Mouse (Mus musculus): ENCODE measurements at regions not wholly inside any gene's neighbourhood (a gene's known extent, or its start where the extent isn't known, plus 50 kb on each side); places are given as distances from the start of the nearest gene placed in this dataset.

DNA sequence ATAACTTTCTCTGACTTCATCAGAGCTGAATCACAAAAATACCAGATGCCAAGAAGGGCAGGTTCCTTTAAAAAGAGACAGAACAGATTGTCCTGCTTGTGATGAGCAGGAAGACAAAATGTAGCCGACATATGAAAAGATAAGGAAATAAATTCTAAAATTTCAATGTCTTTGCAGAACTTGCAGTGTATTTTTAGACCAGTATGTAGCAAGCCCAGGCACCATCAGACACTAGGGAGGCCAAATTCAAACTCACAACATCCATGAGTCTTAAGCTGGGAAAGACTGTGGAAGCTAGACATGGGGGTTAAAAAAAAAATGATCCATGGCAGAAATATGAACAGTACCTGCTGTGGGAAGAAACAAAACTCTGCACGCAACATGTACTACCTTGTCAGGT lies 564.7 kb upstream of the Intu start:
- Histone ChIP-seq H3K36me3 (ENCODE audit: control insufficient read depth, insufficient read depth) (no peaks in the 10 kb centered on the region), H3K4me2 (ENCODE audit: low read depth, low read length) (no peak overlapping the region), H3K4me3 (ENCODE audit: low read length) (no peak overlapping the region), H3K27me3 (ENCODE audit: control insufficient read depth, insufficient read depth, low read length) (no peaks in the 10 kb centered on the region), H3K9ac (ENCODE audit: low read length) (no peak overlapping the region), H3K27ac (ENCODE audit: low read length) (no peak overlapping the region), H3K9me3 (replicated peaks; ENCODE audit: control insufficient read depth, low read length) (no peaks in the 10 kb centered on the region), H3K4me1 (ENCODE audit: control insufficient read depth, insufficient read depth, low read length) (no peaks in the 10 kb centered on the region)
- no peak for ATAC-seq (replicated peaks; ENCODE audit: extremely low read depth, insufficient read depth, low FRiP score)
- 79% methylated on average over 2 of the region's 2 CpGs for WGBS

DNA sequence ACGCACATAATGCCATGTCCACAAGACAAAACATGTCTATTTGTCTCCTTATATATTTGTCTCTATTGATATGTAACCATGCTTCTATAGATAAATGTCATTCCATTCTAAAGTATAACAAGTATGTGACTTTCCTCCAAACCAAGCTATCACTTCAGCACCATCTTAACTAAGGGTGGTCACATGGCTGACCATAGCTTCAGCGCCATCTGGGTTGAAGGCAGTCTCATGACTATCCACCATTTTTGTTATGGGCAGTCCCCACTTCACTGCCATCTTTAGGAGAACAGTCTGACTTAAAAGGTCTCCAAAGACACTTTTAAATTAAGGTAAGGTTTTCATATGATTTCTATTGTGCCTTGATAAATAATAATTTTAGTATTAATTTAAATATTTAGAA lies 554.1 kb upstream of the Intu start:
- Histone ChIP-seq H3K27ac (ENCODE audit: low read length) (no peak overlapping the region), H3K4me2 (ENCODE audit: low read depth, low read length) (no peak overlapping the region), H3K4me3 (ENCODE audit: low read length) (no peak overlapping the region), H3K36me3 (ENCODE audit: control insufficient read depth, insufficient read depth) (no peaks in the 10 kb centered on the region), H3K9me3 (replicated peaks; ENCODE audit: control insufficient read depth, low read length) (no peaks in the 10 kb centered on the region), H3K4me1 (ENCODE audit: control insufficient read depth, insufficient read depth, low read length) (no peaks in the 10 kb centered on the region), H3K27me3 (ENCODE audit: control insufficient read depth, insufficient read depth, low read length) (no peaks in the 10 kb centered on the region), H3K9ac (ENCODE audit: low read length) (no peak overlapping the region)
- ATAC-seq (replicated peaks; ENCODE audit: extremely low read depth, insufficient read depth, low FRiP score) = no peak
- 91% methylated on average over 2 of the region's 2 CpGs for WGBS

DNA sequence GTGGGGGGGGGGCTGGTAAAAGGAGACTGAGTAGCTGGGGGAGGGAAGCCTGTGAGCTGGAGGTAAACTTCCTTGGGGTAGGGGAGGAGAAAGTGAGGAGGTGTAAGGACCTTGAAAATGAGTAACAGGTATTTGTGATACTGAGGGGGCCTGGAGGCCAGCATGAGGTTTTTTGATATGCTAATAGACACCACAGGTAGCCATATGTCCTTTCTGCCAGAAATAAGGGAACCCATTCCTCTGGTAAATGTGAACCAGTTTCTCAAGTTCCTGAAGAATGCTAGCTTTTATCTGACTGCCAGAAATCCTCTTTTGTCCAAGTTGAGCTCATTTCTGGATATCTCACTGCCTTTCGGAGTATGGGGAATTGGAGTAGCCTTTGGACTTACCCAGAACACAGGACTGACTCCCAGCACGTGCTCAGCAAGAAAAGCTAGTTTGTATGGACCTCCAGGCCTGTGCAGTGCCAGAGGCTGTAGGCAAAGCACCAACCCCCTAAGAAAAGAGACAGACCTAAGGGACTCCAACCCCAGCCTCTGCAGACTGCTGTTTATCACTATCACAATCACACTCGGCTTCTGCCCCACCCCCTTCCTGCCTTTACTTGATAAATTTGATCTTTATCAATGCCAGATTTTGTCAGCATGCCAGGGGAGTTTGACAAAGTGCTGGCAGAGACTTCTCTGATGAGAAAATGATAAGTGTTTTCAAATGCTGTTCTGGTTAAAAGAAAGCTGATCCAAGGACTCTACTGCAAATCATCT lies 552.0 kb upstream of the Intu start:
- 26% methylated on average over 3 of the region's 3 CpGs for WGBS
- H3K9me3 ChIP-seq (replicated peaks; ENCODE audit: control insufficient read depth, low read length) = no peaks in the 10 kb centered on the region
- H3K36me3 ChIP-seq (ENCODE audit: control insufficient read depth, insufficient read depth) = no peaks in the 10 kb centered on the region

DNA sequence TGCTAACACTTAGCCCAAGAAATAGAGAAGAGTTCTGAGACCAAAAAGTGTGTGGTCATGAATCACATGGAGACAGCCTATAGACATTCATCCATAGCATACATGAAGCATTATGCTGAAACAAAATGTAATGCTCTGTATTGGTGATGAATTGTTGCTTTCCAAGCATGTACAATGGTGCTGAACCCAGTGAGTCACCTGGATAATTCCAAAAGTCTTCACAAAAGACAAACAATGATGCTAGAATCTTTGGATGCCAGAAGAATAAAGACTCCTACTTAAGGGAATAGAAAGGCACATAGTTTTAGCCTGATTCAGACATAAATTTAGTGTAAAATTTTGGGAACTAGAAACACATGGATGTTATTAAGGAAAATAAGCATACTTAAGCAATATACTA lies 548.4 kb upstream of the Intu start:
- Histone ChIP-seq H3K27ac (ENCODE audit: low read length) (no peak overlapping the region), H3K36me3 (ENCODE audit: control insufficient read depth, insufficient read depth) (no peaks in the 10 kb centered on the region), H3K27me3 (ENCODE audit: control insufficient read depth, insufficient read depth, low read length) (no peaks in the 10 kb centered on the region), H3K4me3 (ENCODE audit: low read length) (no peak overlapping the region), H3K9ac (ENCODE audit: low read length) (no peak overlapping the region), H3K9me3 (replicated peaks; ENCODE audit: control insufficient read depth, low read length) (no peaks in the 10 kb centered on the region), H3K4me1 (ENCODE audit: control insufficient read depth, insufficient read depth, low read length) (no peaks in the 10 kb centered on the region), H3K4me2 (ENCODE audit: low read depth, low read length) (no peak overlapping the region)
- ATAC-seq (replicated peaks; ENCODE audit: extremely low read depth, insufficient read depth, low FRiP score) = no peak

More for the DNA sequence above, 552.0 kb upstream of the Intu start:
- Histone ChIP-seq H3K27ac (ENCODE audit: low read length) (no peak overlapping the region), H3K27me3 (ENCODE audit: control insufficient read depth, insufficient read depth, low read length) (no peaks in the 10 kb centered on the region), H3K4me3 (ENCODE audit: low read length) (no peak overlapping the region), H3K4me1 (ENCODE audit: control insufficient read depth, insufficient read depth, low read length) (no peaks in the 10 kb centered on the region), H3K4me2 (ENCODE audit: low read depth, low read length) (no peak overlapping the region), H3K9ac (ENCODE audit: low read length) (no peak overlapping the region)
- ATAC-seq (replicated peaks; ENCODE audit: extremely low read depth, insufficient read depth, low FRiP score) = no peak; the same call in 1 of the 2 replicates

DNA sequence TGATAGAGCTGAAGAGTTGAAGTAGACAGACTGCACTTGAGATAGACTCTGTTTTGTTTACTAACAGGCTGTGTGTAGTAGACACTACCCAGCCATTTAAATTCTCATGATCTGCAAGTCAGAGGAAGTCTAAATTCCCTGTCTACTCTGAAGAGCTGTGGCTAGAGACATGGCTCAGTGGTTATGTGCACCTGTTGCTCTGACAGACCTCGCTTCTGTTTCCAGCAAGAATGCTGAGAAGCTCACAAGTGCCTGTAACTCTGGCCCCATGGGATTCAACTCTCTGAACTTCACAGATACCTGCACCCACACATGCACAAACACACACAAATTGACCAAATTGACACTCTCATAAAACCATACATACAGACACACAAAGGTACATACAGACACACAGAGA lies 543.4 kb upstream of the Intu start:
- Histone ChIP-seq H3K4me1 (ENCODE audit: control insufficient read depth, insufficient read depth, low read length) (no peaks in the 10 kb centered on the region), H3K27ac (ENCODE audit: low read length) (no peak overlapping the region), H3K4me2 (ENCODE audit: low read depth, low read length) (no peak overlapping the region), H3K36me3 (ENCODE audit: control insufficient read depth, insufficient read depth) (no peaks in the 10 kb centered on the region), H3K4me3 (ENCODE audit: low read length) (no peak overlapping the region), H3K9me3 (replicated peaks; ENCODE audit: control insufficient read depth, low read length) (no peaks in the 10 kb centered on the region; the same call in 1 of the 2 replicates), H3K9ac (ENCODE audit: low read length) (no peak overlapping the region), H3K27me3 (ENCODE audit: control insufficient read depth, insufficient read depth, low read length) (no peaks in the 10 kb centered on the region)
- WGBS = 81% methylated on average over 1 of the region's 1 CpGs
- ATAC-seq (replicated peaks; ENCODE audit: extremely low read depth, insufficient read depth, low FRiP score) = no peak

DNA sequence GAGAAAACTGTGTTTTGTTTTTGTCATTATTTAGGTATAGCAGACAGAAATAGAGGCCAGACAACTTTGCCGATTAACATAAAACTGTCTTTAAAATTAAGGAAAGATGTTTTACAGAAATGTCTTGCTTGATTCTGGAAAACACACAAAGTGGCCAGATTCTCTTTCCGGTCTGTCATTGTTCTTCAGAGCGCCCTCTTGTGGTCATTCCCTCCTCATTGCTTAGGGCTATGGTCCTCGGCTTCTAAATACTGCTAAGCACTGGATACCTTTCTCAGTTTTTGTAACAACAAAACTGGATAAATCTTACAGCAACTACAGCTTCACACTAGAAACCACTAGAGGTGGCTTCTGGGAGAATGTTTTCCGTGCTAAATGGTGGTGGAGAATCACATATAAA lies 532.5 kb upstream of the Intu start:
- no peak overlapping the region for H3K9ac ChIP-seq (ENCODE audit: low read length)
- H3K9me3 ChIP-seq (replicated peaks; ENCODE audit: control insufficient read depth, low read length) = no peaks in the 10 kb centered on the region
- no peaks in the 10 kb centered on the region for H3K36me3 ChIP-seq (ENCODE audit: control insufficient read depth, insufficient read depth)
- H3K27ac ChIP-seq (ENCODE audit: low read length) = no peak overlapping the region
- no peak overlapping the region for H3K4me3 ChIP-seq (ENCODE audit: low read length)
- no peaks in the 10 kb centered on the region for H3K4me1 ChIP-seq (ENCODE audit: control insufficient read depth, insufficient read depth, low read length)
- no peak overlapping the region for H3K4me2 ChIP-seq (ENCODE audit: low read depth, low read length)
- H3K27me3 ChIP-seq (ENCODE audit: control insufficient read depth, insufficient read depth, low read length) = no peaks in the 10 kb centered on the region
- 39% methylated on average over 5 of the region's 5 CpGs for WGBS
- no peak for ATAC-seq (replicated peaks; ENCODE audit: extremely low read depth, insufficient read depth, low FRiP score)

DNA sequence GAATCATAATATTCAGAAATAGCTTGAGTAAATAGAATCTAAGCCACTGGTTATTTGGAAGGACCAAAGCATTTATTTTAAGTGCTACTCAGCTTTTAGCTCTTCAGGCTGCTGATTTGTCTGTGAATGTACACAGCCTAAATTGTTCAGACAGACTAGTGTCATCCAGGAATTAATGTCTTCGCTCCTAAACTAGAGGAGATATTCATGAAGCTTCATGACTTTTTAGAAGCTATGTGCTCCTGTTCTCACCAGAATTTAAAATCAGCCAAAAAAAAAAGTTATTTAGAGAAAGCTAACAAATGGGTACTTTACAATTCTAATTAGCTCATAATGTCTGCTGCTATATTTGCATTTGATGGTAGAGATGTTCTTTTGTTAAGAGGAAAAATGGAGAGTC lies 531.2 kb upstream of the Intu start:
- no peaks in the 10 kb centered on the region for H3K27me3 ChIP-seq (ENCODE audit: control insufficient read depth, insufficient read depth, low read length)
- no peaks in the 10 kb centered on the region for H3K9me3 ChIP-seq (replicated peaks; ENCODE audit: control insufficient read depth, low read length)
- no peak overlapping the region for H3K4me3 ChIP-seq (ENCODE audit: low read length)
- no peak overlapping the region for H3K4me2 ChIP-seq (ENCODE audit: low read depth, low read length)
- no peak overlapping the region for H3K9ac ChIP-seq (ENCODE audit: low read length)
- no peak for ATAC-seq (replicated peaks; ENCODE audit: extremely low read depth, insufficient read depth, low FRiP score)
- no peaks in the 10 kb centered on the region for H3K4me1 ChIP-seq (ENCODE audit: control insufficient read depth, insufficient read depth, low read length)
- no peak overlapping the region for H3K27ac ChIP-seq (ENCODE audit: low read length)
- WGBS = 81% methylated on average over 1 of the region's 1 CpGs
- no peaks in the 10 kb centered on the region for H3K36me3 ChIP-seq (ENCODE audit: control insufficient read depth, insufficient read depth)

DNA sequence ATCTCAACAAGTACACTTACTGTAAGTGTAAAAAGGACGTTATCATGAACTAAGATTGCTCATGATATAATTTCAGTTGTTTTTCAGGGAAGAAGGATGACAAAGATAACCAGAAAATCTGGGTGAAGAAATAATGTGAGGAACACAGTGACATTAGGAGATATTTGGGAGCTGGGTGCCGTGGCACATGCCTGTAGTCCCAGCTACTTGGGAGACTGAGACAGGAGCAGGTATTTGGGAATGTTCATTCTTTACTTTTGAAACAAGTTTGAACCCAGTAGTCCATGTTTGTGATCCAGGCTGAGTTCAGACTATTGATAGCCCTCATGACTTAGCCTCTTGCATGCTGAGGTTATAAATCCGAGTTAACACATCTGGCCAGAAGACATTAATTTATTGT lies 528.2 kb upstream of the Intu start:
- Histone ChIP-seq H3K9ac (ENCODE audit: low read length) (no peak overlapping the region), H3K27me3 (ENCODE audit: control insufficient read depth, insufficient read depth, low read length) (no peaks in the 10 kb centered on the region), H3K4me1 (ENCODE audit: control insufficient read depth, insufficient read depth, low read length) (no peaks in the 10 kb centered on the region), H3K9me3 (replicated peaks; ENCODE audit: control insufficient read depth, low read length) (no peaks in the 10 kb centered on the region), H3K36me3 (ENCODE audit: control insufficient read depth, insufficient read depth) (no peaks in the 10 kb centered on the region), H3K27ac (ENCODE audit: low read length) (no peak overlapping the region), H3K4me2 (ENCODE audit: low read depth, low read length) (no peak overlapping the region), H3K4me3 (ENCODE audit: low read length) (no peak overlapping the region)
- no peak for ATAC-seq (replicated peaks; ENCODE audit: extremely low read depth, insufficient read depth, low FRiP score)
- WGBS = 71% methylated on average over 3 of the region's 3 CpGs

DNA sequence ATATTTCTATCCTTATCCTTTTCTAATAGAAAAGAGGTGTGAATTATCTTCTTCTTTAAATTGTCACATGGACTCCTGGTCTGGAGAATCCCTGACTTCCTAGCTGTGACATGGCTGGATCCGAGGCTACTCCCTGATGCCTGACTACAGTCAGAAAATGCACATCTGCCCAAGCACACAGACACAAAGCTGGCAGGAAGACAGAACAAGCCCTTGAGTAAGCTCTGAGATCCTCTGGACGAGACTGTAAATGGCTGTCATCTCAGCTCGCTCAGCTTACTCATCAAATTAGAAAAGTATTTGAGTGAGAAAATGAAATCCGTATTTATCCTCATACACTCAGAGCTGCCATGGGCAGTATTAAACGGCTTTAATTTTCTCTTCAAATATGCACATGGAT lies 521.0 kb upstream of the Intu start:
- Histone ChIP-seq H3K36me3 (ENCODE audit: control insufficient read depth, insufficient read depth) (no peaks in the 10 kb centered on the region), H3K4me1 (ENCODE audit: control insufficient read depth, insufficient read depth, low read length) (no peaks in the 10 kb centered on the region), H3K4me2 (ENCODE audit: low read depth, low read length) (no peak overlapping the region), H3K9ac (ENCODE audit: low read length) (no peak overlapping the region), H3K27me3 (ENCODE audit: control insufficient read depth, insufficient read depth, low read length) (no peaks in the 10 kb centered on the region), H3K27ac (ENCODE audit: low read length) (no peak overlapping the region), H3K4me3 (ENCODE audit: low read length) (no peak overlapping the region), H3K9me3 (replicated peaks; ENCODE audit: control insufficient read depth, low read length) (no peaks in the 10 kb centered on the region)
- ATAC-seq (replicated peaks; ENCODE audit: extremely low read depth, insufficient read depth, low FRiP score) = no peak
- 76% methylated on average over 5 of the region's 5 CpGs for WGBS
